Mouse (Mus musculus) thymus, postnatal 10 days (tissue): ENCODE data around the gene Gatad2b.
A peak's percentile ranks its signal among the peaks of the same experiment; 100 is the strongest.
"Not testable (repeated sequence)": the region's sequence is repeated elsewhere in the genome, so short reads cannot be mapped to it uniquely, and the experiment has no call there.

Source experiments
- DNase-seq, 2 experiments: peaks; one replicate each; pipeline ENCODE4 v3.0.0; 2021; ENCODE audit warnings: low spot score in 2 of 2

The Gatad2b gene

GRCm38 (mm10) chr3:90292345-90293275 lies at the start of gene Gatad2b:
Gene Gatad2b (plus strand): TSS chr3:90293178.
- DNase-seq: peak; percentile 98

GRCm38 (mm10) chr3:90245406-90245805 lies 47.6 kb upstream of the Gatad2b start:
- no peak for DNase-seq

GRCm38 (mm10) chr3:90247630-90247959 lies 45.4 kb upstream of the Gatad2b start:
- DNase-seq: peak in 1 of 2 experiments; percentile 18

- peak; percentile 89 to 90 for DNase-seq
Measured at GRCm38 (mm10) chr3:90247960-90248745, 44.8 kb upstream of the Gatad2b start, which contains the start of gene Slc39a1. Gene Slc39a1 (plus strand): TSS chr3:90248172.

GRCm38 (mm10) chr3:90248746-90249100 lies 44.3 kb upstream of the Gatad2b start:
- peak; percentile 22 to 23 for DNase-seq

- DNase-seq: no peak
Measured at GRCm38 (mm10) chr3:90250791-90251190, 42.2 kb upstream of the Gatad2b start.

GRCm38 (mm10) chr3:90251731-90252226 lies 41.2 kb upstream of the Gatad2b start:
- DNase-seq: not testable (repeated sequence)

- DNase-seq: not testable (repeated sequence)
Measured at GRCm38 (mm10) chr3:90252659-90253058, 40.3 kb upstream of the Gatad2b start.

- not testable (repeated sequence) for DNase-seq
Measured at GRCm38 (mm10) chr3:90253174-90253573, 39.8 kb upstream of the Gatad2b start.

GRCm38 (mm10) chr3:90253653-90254418 lies 39.1 kb upstream of the Gatad2b start, which contains the start of gene Crtc2:
Gene Crtc2 (plus strand): TSS chr3:90254163.
- DNase-seq: peak; percentile 88 to 89

- peak in 1 of 2 experiments; percentile 22 for DNase-seq
Measured at GRCm38 (mm10) chr3:90254419-90255193, 38.4 kb upstream of the Gatad2b start.

- DNase-seq: no peak
Measured at GRCm38 (mm10) chr3:90255194-90255565, 37.8 kb upstream of the Gatad2b start.

- no peak for DNase-seq
Measured at GRCm38 (mm10) chr3:90255784-90256353, 37.1 kb upstream of the Gatad2b start.

- no peak for DNase-seq
Measured at GRCm38 (mm10) chr3:90256731-90257530, 36.0 kb upstream of the Gatad2b start.

- no peak for DNase-seq
Measured at GRCm38 (mm10) chr3:90258521-90258920, 34.5 kb upstream of the Gatad2b start.

- DNase-seq: no peak
Measured at GRCm38 (mm10) chr3:90263121-90263771, 29.7 kb upstream of the Gatad2b start.

- DNase-seq: no peak
Measured at GRCm38 (mm10) chr3:90264687-90265033, 28.3 kb upstream of the Gatad2b start.

- DNase-seq: peak; percentile 85 to 94
Measured at GRCm38 (mm10) chr3:90265034-90265931, 27.7 kb upstream of the Gatad2b start, which contains the start of gene Dennd4b. Gene Dennd4b (plus strand): TSS chr3:90265185.
